Mouse (Mus musculus) ES-Bruce4 (cell line): ENCODE measurements around the gene Sphk2.
"Not testable (repeated sequence)": the region's sequence is repeated elsewhere in the genome, so short reads cannot be mapped to it uniquely, and the experiment has no call there.

Experiments used
- CTCF ChIP-seq: IDR thresholded peaks from one replicate; pipeline ENCODE4 v1.8.1; 2011; ENCODE audit warnings: low read depth, low read length
- EP300 ChIP-seq: IDR thresholded peaks from 2 replicates; pipeline ENCODE4 v1.6.1; 2011; ENCODE audit warnings: low read depth, low read length; ENCODE audit not compliant: insufficient read depth

DNA sequence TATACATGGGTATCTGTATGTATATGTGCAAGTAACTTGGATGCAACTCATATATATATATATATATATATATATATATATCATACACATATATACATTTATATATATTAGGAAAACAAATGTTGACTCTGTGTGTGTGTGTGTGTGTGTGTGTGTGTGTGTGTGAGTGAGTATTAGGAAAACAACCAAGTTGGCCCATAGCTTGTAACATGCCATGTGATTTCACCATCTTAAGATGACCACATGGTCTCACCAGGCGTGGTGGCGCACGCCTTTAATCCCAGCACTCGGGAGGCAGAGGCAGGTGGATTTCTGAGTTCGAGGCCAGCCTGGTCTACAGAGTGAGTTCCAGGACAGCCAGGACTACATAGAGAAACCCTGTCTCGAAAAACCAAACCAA is 56.1 kb downstream of the Sphk2 start:
- TF ChIP-seq EP300, CTCF: not testable (repeated sequence)
